13 mouse cellular contexts compared by ENCODE assay signal in genomic region chr13:70784126-70784525, GRCm38 (mm10). TPM values are rescaled to one million over a fixed set of nuclear protein-coding genes. Genes with fewer than 3 reads are reported as not detected.
DNase-seq lines count a peak whose midpoint lies in the region; ATAC-seq and TF ChIP-seq lines count a peak whose summit lies in the region.
"Had no signal": no experiment of that assay in that cellular context is flagged by ENCODE, and none has a peak within 500 bp of the region (broad histone marks: within the 10 kb centered on the region; RNA-seq: fewer than 3 reads in every experiment).

No protein-coding gene starts in this region.

- intact Hi-C loops in heart, postnatal 10 days (cut with DNase I), result no loop called here

- H3K27ac ChIP-seq in heart, embryonic 11.5 days (ENCODE audit: low read depth, low read length), result no peak overlapping the region
- H3K27ac ChIP-seq in midbrain, postnatal 0 days (ENCODE audit: low read depth, low read length), result no peak overlapping the region
- no peak overlapping the region for H3K27ac ChIP-seq in midbrain, embryonic 13.5 days
- H3K27ac ChIP-seq in thymus, adult 2 months (ENCODE audit: control insufficient read depth, insufficient read depth, low read length), result no peak overlapping the region

- WGBS in heart, embryonic 11.5 days (ENCODE audit: insufficient replicate concordance), result 74% methylated on average over 5 of the region's 5 CpGs
- WGBS in midbrain, postnatal 0 days, result 71% methylated on average over 5 of the region's 5 CpGs
- WGBS in midbrain, embryonic 13.5 days, result 82% methylated on average over 5 of the region's 5 CpGs
- 81% methylated on average over 5 of the region's 5 CpGs for WGBS in thymus, adult 2 months

- TF ChIP-seq POLR2A in thymus, adult 2 months (IDR thresholded peaks at IDR 0.05; ENCODE audit: control insufficient read depth, extremely low read depth, insufficient read depth, low read length, poor library complexity), result no peak

- no peaks in the 10 kb centered on the region for H3K9me3 ChIP-seq in heart, embryonic 11.5 days (replicated peaks; ENCODE audit: control insufficient read depth, low read length)
- no peaks in the 10 kb centered on the region for H3K9me3 ChIP-seq in midbrain, postnatal 0 days (ENCODE audit: low read length)
- H3K9me3 ChIP-seq in midbrain, embryonic 13.5 days, result no peaks in the 10 kb centered on the region

- H3K36me3 ChIP-seq in heart, embryonic 11.5 days (ENCODE audit: control insufficient read depth, insufficient read depth, low read length), result no peaks in the 10 kb centered on the region
- H3K36me3 ChIP-seq in midbrain, postnatal 0 days (ENCODE audit: insufficient read depth, low read length), result no peaks in the 10 kb centered on the region
- H3K36me3 ChIP-seq in midbrain, embryonic 13.5 days, result no peaks in the 10 kb centered on the region
- H3K36me3 ChIP-seq in thymus, adult 2 months (ENCODE audit: control insufficient read depth, insufficient read depth, low read length), result no peaks in the 10 kb centered on the region

- no peaks in the 10 kb centered on the region for H3K4me1 ChIP-seq in heart, embryonic 11.5 days (ENCODE audit: control insufficient read depth, insufficient read depth, low read length)
- H3K4me1 ChIP-seq in midbrain, postnatal 0 days (ENCODE audit: insufficient read depth, low read length), result no peaks in the 10 kb centered on the region
- H3K4me1 ChIP-seq in midbrain, embryonic 13.5 days (replicated peaks), result 0 out of 2 replicates have a peak, but pooled peaks cover 5% of the 10 kb centered on the region
- no peaks in the 10 kb centered on the region for H3K4me1 ChIP-seq in thymus, adult 2 months (replicated peaks; ENCODE audit: control insufficient read depth, insufficient read depth, low read length)

- no peak overlapping the region for H3K4me3 ChIP-seq in heart, embryonic 11.5 days (ENCODE audit: low read depth, low read length)
- no peak overlapping the region for H3K4me3 ChIP-seq in midbrain, postnatal 0 days (ENCODE audit: low read depth, low read length)
- H3K4me3 ChIP-seq in midbrain, embryonic 13.5 days (replicated peaks), result no peak overlapping the region
- no peak overlapping the region for H3K4me3 ChIP-seq in thymus, adult 2 months (ENCODE audit: control insufficient read depth, insufficient read depth, low read length)

- H3K4me2 ChIP-seq in heart, embryonic 11.5 days, result no peak overlapping the region
- no peak overlapping the region for H3K4me2 ChIP-seq in midbrain, postnatal 0 days (ENCODE audit: low read depth, low read length, poor library complexity, severe bottlenecking)
- H3K4me2 ChIP-seq in midbrain, embryonic 13.5 days (replicated peaks), result no peak overlapping the region

- H3K9ac ChIP-seq in heart, embryonic 11.5 days (ENCODE audit: low read depth, low read length), result no peak overlapping the region
- H3K9ac ChIP-seq in midbrain, postnatal 0 days (replicated peaks; ENCODE audit: low read length, poor library complexity, severe bottlenecking), result no peak overlapping the region
- no peak overlapping the region for H3K9ac ChIP-seq in midbrain, embryonic 13.5 days (replicated peaks)

- no peaks in the 10 kb centered on the region for H3K27me3 ChIP-seq in heart, embryonic 11.5 days (ENCODE audit: control insufficient read depth, insufficient read depth, low read length)
- H3K27me3 ChIP-seq in midbrain, postnatal 0 days (ENCODE audit: insufficient read depth, low read length), result no peaks in the 10 kb centered on the region
- no peaks in the 10 kb centered on the region for H3K27me3 ChIP-seq in midbrain, embryonic 13.5 days
- no peaks in the 10 kb centered on the region for H3K27me3 ChIP-seq in thymus, adult 2 months (ENCODE audit: control insufficient read depth, insufficient read depth, low read length)

- peak; percentile 41 for TF ChIP-seq CTCF in midbrain, postnatal 0 days (IDR thresholded peaks at IDR 0.05)
- TF ChIP-seq CTCF in thymus, adult 2 months (IDR thresholded peaks at IDR 0.05; ENCODE audit: borderline replicate concordance, control insufficient read depth, extremely low read depth, insufficient read depth, low read length, poor library complexity), result no peak

- peak; percentile 10 for DNase-seq in adrenal gland, postnatal 14 days
- DNase-seq in adrenal gland, adult 18-20 months (ENCODE audit: low spot score in 2 of 2), result no peak
- peak; percentile 9 to 34 for DNase-seq in heart, postnatal 10 days
- no peak for DNase-seq in midbrain, postnatal 0 days (ENCODE audit: low spot score)
- DNase-seq in skeletal muscle tissue, adult 2 months (ENCODE audit: low read depth, low spot score), result peak; percentile 23
- no peak for DNase-seq in thymus, adult 2 months
- DNase-seq: heart, postnatal 36 days; kidney, adult 18-20 months; layer of hippocampus, postnatal 36 days had no signal

- no peak for ATAC-seq in heart, embryonic 11.5 days (replicated peaks; ENCODE audit: insufficient number of reproducible peaks, low FRiP score, low TSS enrichment)
- ATAC-seq in midbrain, postnatal 0 days (ENCODE audit: low FRiP score), result no peak
- ATAC-seq in midbrain, embryonic 13.5 days, result no peak

RNA-seq across cellular contexts. Expression of gene Adamts16, which starts 57.5 kb away (rescaled TPM):
- total RNA-seq in adrenal gland, postnatal 14 days (2021), result 1.2 TPM in 2 replicates
- under 1 TPM; 0.10 to 0.48 TPM for total RNA-seq in adrenal gland, adult 18-20 months (2021)
- under 1 TPM; 0.55 to 0.60 TPM for total RNA-seq in heart, postnatal 10 days (2021)
- 0.10 and 0.13 TPM in 2 replicates for polyA plus RNA-seq in heart, embryonic 11.5 days (2014; fragmentation: Nextera tagmentation; extraction: Ambion mirVana)
- total RNA-seq in midbrain, postnatal 0 days (2014; rRNA removed), result 4.8 and 5.6 TPM in 2 replicates
- 2.0 and 2.2 TPM in 2 replicates for polyA plus RNA-seq in midbrain, postnatal 0 days (2015; fragmentation: Nextera tagmentation; extraction: Ambion mirVana)
- polyA plus RNA-seq in midbrain, embryonic 13.5 days (2015; fragmentation: Nextera tagmentation; extraction: Ambion mirVana), result 0.76 and 1.3 TPM in 2 replicates
- 0.09 and 0.13 TPM in 2 replicates for polyA plus RNA-seq in thymus, adult 2 months (2012; rRNA removed)
- total RNA-seq: heart, postnatal 36 days; liver, adult 2 months; MEL had no signal

Comparison
In these comparisons a context has a peak if more than half of its experiments do, and no peak if none do; other contexts are left out.
1. DNase-seq: peak in adrenal gland, postnatal 14 days (single experiment), heart, postnatal 10 days (2 of 2) and skeletal muscle tissue, adult 2 months (single experiment); none in adrenal gland, adult 18-20 months (0 of 2), midbrain, postnatal 0 days (single experiment) and thymus, adult 2 months (single experiment).